Mouse (Mus musculus): ENCODE data around the gene Ctc1.

- TF ChIP-seq CTCF (IDR thresholded peaks at IDR 0.05; ENCODE audit: control insufficient read depth, insufficient read depth, low read length): no peak
- no peak for TF ChIP-seq POLR2A (IDR thresholded peaks at IDR 0.05; ENCODE audit: borderline replicate concordance, control insufficient read depth, low read depth, low read length)
These were observed 34.8 kb upstream of the Ctc1 start for GRCm38 (mm10) chr11:68980919-68981318.
